Mouse (Mus musculus): ENCODE data around the gene Slc9a8. TPM values are rescaled to one million over a fixed set of nuclear protein-coding genes. Genes with fewer than 3 reads are reported as not detected.

The Slc9a8 gene
- polyA plus RNA-seq, 1 experiment from 2014 or later = 10.4 TPM

GRCm38 (mm10) chr2:167482681-167483080 is 61.2 kb downstream of the Slc9a8 start:
- H3K9ac ChIP-seq (ENCODE audit: low read length) = no peak overlapping the region
- no peak overlapping the region for H3K27ac ChIP-seq (replicated peaks)
- no peak overlapping the region for H3K4me3 ChIP-seq (ENCODE audit: low read depth, low read length)
- H3K4me1 ChIP-seq (replicated peaks; ENCODE audit: control insufficient read depth, insufficient read depth) = no peaks in the 10 kb centered on the region
- 79% methylated on average over 4 of the region's 4 CpGs for WGBS
- ATAC-seq (ENCODE audit: low FRiP score, low TSS enrichment) (no peak), DNase-seq (ENCODE audit: low spot score) (no peak)
- no peaks in the 10 kb centered on the region for H3K9me3 ChIP-seq (ENCODE audit: control insufficient read depth, low read length)
- peaks cover 12% of the 10 kb centered on the region for H3K36me3 ChIP-seq (ENCODE audit: control insufficient read depth, insufficient read depth, low read length)
- TF ChIP-seq CTCF (IDR thresholded peaks at IDR 0.05; ENCODE audit: low read depth) = no peak
- no peak for TF ChIP-seq EP300 (optimal IDR thresholded peaks at IDR 0.05)
- no peak overlapping the region for H3K4me2 ChIP-seq (replicated peaks; ENCODE audit: low read depth)
- no peaks in the 10 kb centered on the region for H3K27me3 ChIP-seq (ENCODE audit: control insufficient read depth, insufficient read depth, low read length)

- DNase-seq (ENCODE audit: low spot score) (no peak), ATAC-seq (ENCODE audit: low FRiP score, low TSS enrichment) (no peak)
- no peaks in the 10 kb centered on the region for H3K9me3 ChIP-seq (ENCODE audit: control insufficient read depth, low read length)
- WGBS = 88% methylated on average over 27 of the region's 27 CpGs
- H3K27ac ChIP-seq (replicated peaks) = no peak overlapping the region
- H3K36me3 ChIP-seq (ENCODE audit: control insufficient read depth, insufficient read depth, low read length) = peaks cover 12% of the 10 kb centered on the region
- TF ChIP-seq EP300 (optimal IDR thresholded peaks at IDR 0.05) = no peak
- no peaks in the 10 kb centered on the region for H3K27me3 ChIP-seq (ENCODE audit: control insufficient read depth, insufficient read depth, low read length)
- H3K9ac ChIP-seq (ENCODE audit: low read length) = no peak overlapping the region
- H3K4me2 ChIP-seq (replicated peaks; ENCODE audit: low read depth) = no peak overlapping the region
- H3K4me3 ChIP-seq (ENCODE audit: low read depth, low read length) = no peak overlapping the region
- no peaks in the 10 kb centered on the region for H3K4me1 ChIP-seq (replicated peaks; ENCODE audit: control insufficient read depth, insufficient read depth)
These were observed 61.7 kb downstream of the Slc9a8 start for GRCm38 (mm10) chr2:167483081-167483826.

GRCm38 (mm10) chr2:167483827-167484410 is 62.4 kb downstream of the Slc9a8 start:
- no peak overlapping the region for H3K27ac ChIP-seq (replicated peaks)
- no peak overlapping the region for H3K4me3 ChIP-seq (ENCODE audit: low read depth, low read length)
- no peak overlapping the region for H3K4me2 ChIP-seq (replicated peaks; ENCODE audit: low read depth)
- H3K27me3 ChIP-seq (ENCODE audit: control insufficient read depth, insufficient read depth, low read length) = no peaks in the 10 kb centered on the region
- peaks cover 12% of the 10 kb centered on the region for H3K36me3 ChIP-seq (ENCODE audit: control insufficient read depth, insufficient read depth, low read length)
- no peak for DNase-seq (ENCODE audit: low spot score)
- TF ChIP-seq CTCF (IDR thresholded peaks at IDR 0.05; ENCODE audit: low read depth) (no peak), EP300 (optimal IDR thresholded peaks at IDR 0.05) (no peak)
- no peaks in the 10 kb centered on the region for H3K4me1 ChIP-seq (replicated peaks; ENCODE audit: control insufficient read depth, insufficient read depth)
- no peak overlapping the region for H3K9ac ChIP-seq (ENCODE audit: low read length)
- 96% methylated on average over 24 of the region's 24 CpGs for WGBS
- no peaks in the 10 kb centered on the region for H3K9me3 ChIP-seq (ENCODE audit: control insufficient read depth, low read length)
- ATAC-seq (ENCODE audit: low FRiP score, low TSS enrichment) = no peak

GRCm38 (mm10) chr2:167484932-167485331 is 63.4 kb downstream of the Slc9a8 start:
- Histone ChIP-seq H3K4me1 (replicated peaks; ENCODE audit: control insufficient read depth, insufficient read depth) (no peaks in the 10 kb centered on the region), H3K4me2 (replicated peaks; ENCODE audit: low read depth) (no peak overlapping the region), H3K27ac (replicated peaks) (no peak overlapping the region), H3K4me3 (ENCODE audit: low read depth, low read length) (no peak overlapping the region), H3K36me3 (ENCODE audit: control insufficient read depth, insufficient read depth, low read length) (peaks cover 12% of the 10 kb centered on the region), H3K9me3 (ENCODE audit: control insufficient read depth, low read length) (no peaks in the 10 kb centered on the region), H3K9ac (ENCODE audit: low read length) (no peak overlapping the region), H3K27me3 (ENCODE audit: control insufficient read depth, insufficient read depth, low read length) (no peaks in the 10 kb centered on the region)
- ATAC-seq (ENCODE audit: low FRiP score, low TSS enrichment) = no peak
- TF ChIP-seq EP300 (optimal IDR thresholded peaks at IDR 0.05) (no peak), CTCF (IDR thresholded peaks at IDR 0.05; ENCODE audit: low read depth) (no peak)
- WGBS = 86% methylated on average over 11 of the region's 11 CpGs
- no peak for DNase-seq (ENCODE audit: low spot score)

GRCm38 (mm10) chr2:167485501-167486377 is 64.2 kb downstream of the Slc9a8 start:
- no peak overlapping the region for H3K4me3 ChIP-seq (ENCODE audit: low read depth, low read length)
- H3K9me3 ChIP-seq (ENCODE audit: control insufficient read depth, low read length) = no peaks in the 10 kb centered on the region
- H3K4me2 ChIP-seq (replicated peaks; ENCODE audit: low read depth) = no peak overlapping the region
- no peak for TF ChIP-seq EP300 (optimal IDR thresholded peaks at IDR 0.05)
- no peak for TF ChIP-seq CTCF (IDR thresholded peaks at IDR 0.05; ENCODE audit: low read depth)
- peak; percentile 56 for ATAC-seq (ENCODE audit: low FRiP score, low TSS enrichment)
- no peaks in the 10 kb centered on the region for H3K27me3 ChIP-seq (ENCODE audit: control insufficient read depth, insufficient read depth, low read length)
- DNase-seq (ENCODE audit: low spot score) = peak; percentile 65
- no peaks in the 10 kb centered on the region for H3K4me1 ChIP-seq (replicated peaks; ENCODE audit: control insufficient read depth, insufficient read depth)
- H3K9ac ChIP-seq (ENCODE audit: low read length) = peak overlapping the region; percentile 27; the same call in 1 of the 2 replicates
- 44% methylated on average over 7 of the region's 7 CpGs for WGBS
- peaks cover 12% of the 10 kb centered on the region for H3K36me3 ChIP-seq (ENCODE audit: control insufficient read depth, insufficient read depth, low read length)
- peak overlapping the region; percentile 76 for H3K27ac ChIP-seq (replicated peaks)

All from stomach, postnatal 0 days (tissue).